Mouse (Mus musculus) urinary bladder, adult 18-20 months (tissue): Measurements from ENCODE around the gene Wdr61.
"Not testable (repeated sequence)": the region's sequence is repeated elsewhere in the genome, so short reads cannot be mapped to it uniquely, and the experiment has no call there.

ENCODE experiments used
- DNase-seq, 2 experiments: peaks; one replicate each; pipeline ENCODE4 v3.0.0; 2022; ENCODE audit warnings: low spot score in 2 of 2, mixed read lengths in 2 of 2

Gene Wdr61

DNA sequence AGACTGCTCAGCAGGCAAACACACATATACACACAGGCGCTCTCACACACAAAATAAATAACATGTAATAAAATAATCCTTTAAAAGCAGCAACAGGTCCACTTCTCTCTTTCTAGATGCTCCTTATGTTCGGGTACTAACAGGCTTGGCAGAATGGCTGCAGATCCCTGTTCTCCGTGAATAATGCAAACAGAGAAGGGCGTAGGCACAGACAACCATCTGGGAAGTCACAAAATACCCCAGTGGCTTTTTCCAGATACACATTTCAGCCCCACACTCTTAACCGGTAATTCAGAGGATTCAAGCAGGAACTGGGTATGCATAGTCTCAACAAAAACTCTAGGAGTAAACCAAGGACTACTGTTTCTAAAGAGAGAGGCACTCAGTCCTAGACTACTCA, 8.0 kb downstream of the Wdr61 start:
- no peak for DNase-seq

DNA sequence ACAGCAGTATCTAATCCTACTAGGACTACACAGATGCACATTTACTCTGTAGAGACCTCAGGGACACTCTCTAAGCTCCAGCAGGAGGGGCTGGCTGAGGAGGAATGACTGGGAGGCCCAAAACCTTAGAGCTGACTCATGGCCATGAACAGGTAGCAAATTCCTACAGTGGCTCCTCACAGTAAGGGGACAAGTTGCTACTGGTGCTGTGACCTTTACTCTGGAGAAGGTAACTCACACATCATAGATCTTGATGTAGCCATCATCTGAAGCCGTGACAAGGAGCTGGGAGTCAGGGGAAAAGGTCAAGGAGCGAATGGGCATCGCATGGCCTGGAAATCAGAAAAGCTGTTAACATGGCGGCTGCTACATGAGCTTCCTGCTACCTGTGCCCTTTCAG, 11.7 kb downstream of the Wdr61 start:
- DNase-seq = peak in 1 of 2 experiments; percentile 50

DNA sequence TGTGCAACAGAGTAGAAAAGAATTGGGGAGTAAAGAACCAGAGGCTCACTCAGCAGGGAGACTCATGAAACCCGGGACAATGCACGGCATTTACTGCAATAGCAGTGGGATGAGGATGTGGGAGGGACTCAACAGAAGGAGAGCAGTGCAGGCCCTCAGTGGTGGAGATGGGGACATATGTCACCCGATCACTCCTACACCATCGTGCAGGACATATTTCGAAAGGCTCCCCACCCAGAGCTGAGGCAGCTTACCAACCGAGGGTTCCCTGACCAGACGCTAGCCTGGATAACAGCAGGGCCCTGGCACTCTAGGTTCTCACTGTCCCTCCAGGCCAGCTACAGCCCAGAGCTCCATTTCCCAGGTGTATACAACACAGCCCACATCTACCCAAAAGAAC, 12.2 kb downstream of the Wdr61 start:
- DNase-seq = no peak

DNA sequence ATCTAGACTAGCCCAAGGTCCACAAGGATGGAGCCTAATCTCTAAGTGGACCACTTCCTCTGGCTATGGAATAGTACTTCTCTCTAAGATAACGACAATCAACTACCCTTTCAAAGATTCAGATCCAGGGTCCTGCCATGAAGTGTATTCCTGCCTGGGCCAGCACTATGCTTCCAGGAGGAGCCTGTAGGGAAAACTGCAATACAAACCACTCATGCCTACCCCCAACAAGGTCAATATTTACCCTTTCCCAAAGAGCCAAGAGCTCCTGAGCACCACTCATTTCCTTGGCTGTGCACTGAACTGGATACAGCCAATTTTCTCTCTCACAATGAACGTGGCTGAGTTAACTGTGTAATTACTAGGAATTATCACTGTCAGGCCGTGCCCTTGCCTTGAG, 16.8 kb downstream of the Wdr61 start:
- DNase-seq = no peak

DNA sequence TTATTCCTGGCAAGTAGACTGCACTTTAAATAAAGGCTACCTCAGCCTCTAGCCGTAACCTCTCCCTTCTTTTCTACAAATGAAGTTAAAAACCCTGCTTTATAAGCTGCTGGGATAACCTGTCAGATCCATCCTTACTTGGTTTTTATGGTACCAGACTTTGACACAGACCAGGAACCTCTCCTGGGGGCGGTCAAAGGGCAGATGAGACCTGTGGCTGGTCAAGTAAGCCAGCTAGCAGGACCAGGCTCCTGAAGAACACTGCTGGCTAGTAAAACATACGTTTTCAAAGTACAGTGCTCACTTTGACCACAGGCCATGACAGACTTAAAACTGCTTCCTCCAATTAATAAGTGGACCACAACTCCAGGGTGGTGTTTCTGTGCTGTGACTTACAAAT, 18.5 kb downstream of the Wdr61 start:
- no peak for DNase-seq

DNA sequence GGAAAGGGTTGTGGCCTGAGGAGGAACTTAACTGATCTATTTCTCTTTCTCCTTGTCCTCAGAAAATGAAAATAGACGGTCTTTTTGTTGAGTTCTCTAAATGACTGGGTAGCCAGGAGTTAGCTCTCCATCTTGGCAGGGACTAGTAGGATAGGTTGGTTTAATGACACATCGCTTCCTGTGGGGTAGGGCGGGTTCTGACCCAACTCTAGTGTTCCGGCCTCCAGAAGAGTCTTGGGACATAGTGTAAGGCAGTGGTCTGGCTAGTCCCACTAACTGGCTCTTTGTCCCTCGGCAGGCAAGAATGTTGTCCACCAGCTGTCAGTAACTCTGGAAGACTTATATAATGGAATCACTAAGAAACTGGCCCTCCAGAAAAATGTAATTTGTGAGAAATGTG, 26.2 kb downstream of the Wdr61 start:
- DNase-seq = no peak

DNA sequence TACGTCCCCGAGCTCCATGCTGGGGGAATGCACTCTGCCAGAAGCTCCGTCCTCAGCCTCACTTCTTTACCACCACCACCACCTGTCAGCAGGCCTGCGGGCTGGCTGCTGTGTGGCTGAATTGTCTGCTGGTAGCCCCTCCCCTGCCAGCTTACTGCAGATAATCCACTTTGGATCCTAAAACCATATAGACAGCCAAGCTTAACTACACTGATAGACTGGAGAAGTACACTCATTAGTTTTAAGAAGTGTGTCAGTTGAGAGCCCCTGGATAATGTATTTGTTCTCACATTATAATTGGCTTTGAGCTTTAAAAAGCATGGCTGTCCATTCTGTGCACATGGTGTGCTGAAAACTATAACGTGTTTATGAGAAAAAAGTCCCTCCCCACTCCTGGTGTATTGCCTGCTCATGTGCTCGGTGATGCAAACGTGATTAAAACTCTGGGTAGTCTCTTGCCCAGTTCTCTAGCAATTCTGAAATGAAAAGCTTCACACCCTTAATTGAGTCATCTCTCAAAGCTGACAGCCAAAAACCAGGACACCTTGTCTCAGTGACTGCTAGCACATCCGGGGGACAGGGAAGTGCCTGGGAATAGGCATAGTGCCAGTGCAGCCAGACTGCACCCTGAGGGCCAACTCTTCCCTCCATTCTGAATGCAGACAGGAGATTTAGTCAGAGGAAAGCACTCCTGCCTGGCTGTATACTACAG, 26.9 kb downstream of the Wdr61 start:
- DNase-seq = no peak

DNA sequence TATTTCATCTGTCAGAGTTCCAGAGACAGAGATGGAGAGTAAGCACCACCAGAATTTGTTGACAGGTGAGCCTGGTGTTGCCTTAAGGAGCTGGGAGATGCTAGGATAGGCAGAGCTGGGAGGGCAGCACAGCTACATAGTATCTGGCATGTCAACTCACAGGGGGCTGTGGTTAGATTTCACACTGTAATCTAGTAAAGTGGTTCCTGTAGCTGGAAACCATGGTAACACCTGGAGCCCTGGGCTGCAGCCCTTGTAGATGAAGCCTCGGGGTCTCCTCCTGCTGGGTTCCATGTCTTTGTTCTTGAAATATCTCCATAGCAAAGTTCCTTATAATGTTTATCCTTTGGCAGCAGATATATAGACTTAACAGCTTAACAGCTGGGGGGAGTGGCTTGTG, 28.8 kb downstream of the Wdr61 start:
- DNase-seq = no peak

DNA sequence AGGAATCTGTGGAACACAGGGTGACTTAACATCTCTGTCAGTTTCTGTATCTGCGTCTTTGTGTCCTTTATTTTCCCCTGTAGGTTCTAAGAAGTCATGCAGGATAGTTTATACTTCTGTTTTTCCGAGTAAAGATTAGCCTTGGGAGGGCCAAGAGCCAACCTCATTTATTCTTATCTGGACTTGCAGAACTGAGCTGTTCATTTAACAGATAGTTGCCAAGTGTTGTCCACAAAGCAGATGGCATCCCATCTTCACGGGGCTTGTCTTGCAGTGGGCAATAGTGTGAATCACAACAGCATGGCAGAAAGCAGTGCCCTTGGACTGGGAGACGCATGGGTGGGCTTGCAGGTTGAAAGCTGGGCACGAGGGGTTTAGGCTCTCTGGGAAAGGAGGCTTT, 30.0 kb downstream of the Wdr61 start:
- no peak for DNase-seq

DNA sequence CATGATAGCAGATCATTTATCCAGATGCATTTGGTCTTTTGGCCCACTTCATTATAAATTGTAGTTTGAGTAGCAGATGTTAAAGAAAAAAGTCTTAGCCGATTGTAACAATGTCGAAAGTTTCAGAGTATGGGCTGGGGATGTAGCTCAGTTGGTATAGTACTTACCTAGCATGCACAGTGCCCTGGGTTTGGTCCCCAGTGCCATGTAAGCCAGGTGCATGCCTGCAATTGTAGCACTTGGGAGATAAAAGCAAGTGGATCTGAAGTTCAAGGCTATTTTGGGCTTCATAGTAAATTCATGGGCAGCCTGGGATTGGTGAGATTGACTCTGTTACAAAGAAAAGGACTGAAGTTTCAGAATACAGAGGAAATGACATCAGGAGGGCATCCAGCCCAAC, 31.7 kb downstream of the Wdr61 start:
- DNase-seq = no peak

DNA sequence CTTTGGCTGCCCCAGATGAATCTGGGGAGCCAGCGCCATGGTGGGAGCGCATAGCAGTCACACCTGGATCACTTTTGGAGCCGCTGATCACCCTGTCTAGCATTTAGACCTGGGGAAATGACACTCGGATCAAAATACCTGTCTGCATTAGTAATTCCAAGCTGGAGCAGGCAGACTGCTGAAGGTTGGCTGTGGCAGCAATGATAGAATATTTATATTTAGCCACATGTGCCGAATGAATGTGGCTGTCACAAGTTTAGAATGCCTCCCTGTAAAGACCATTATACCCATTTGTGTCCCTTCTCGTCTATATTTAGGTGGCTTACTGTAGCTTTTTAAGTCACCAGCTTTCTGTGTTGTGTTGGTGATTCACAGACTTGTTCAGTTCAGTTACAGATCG, 33.6 kb downstream of the Wdr61 start:
- no peak for DNase-seq

DNA sequence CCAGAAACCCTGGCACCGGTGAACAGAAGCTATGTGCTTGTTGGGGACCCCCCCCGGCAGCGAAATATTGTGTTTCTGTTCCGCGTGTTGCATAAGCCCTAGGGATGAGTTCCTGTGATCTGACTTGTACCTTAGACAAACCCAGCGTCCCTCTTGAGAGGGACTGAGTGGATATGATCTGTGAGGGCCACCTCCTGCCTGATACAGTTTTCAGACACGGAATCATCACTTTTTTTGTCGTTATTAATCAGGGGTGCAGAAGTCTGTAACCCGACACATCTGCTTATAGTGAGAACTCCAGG, 34.2 kb downstream of the Wdr61 start:
- DNase-seq = no peak

DNA sequence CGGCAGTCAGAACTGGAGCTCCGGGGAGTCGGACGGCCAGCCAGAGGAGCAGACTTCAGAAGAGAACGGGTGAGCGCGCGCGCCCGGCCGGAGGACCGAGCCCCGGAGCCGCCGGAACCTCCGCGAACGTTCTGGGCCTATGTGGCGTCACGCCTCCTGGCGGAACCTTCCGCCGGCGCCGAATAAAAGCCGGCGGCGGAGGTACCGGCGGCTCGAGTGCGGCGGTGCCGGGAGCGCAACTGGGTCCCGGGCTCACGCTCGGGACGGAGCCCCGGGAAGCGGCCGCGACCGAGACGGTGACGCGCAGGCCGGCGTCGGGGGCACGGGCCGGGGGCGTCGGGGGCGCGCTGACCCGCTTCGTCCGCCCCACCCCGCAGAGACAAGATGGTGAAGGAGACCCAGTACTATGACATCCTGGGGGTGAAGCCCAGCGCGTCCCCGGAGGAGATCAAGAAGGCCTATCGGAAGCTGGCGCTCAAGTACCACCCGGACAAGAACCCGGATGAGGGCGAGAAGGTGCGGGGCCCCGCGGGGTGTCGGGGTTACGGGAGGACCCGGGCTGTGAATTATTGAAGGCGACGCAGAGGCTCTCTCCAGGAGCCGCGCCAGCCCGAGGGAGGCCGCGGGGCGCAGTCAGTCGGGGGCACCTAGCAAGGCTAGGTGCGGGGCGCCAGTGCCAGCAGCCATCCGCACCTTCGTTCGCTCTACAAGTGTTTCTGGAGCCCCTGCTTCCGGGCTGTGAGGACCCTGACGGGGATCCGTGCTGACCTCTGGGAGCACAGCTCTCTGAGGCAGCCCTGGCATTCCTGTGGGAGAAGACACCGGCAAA, 34.8 kb downstream of the Wdr61 start:
- DNase-seq = peak; percentile 73 to 78

DNA sequence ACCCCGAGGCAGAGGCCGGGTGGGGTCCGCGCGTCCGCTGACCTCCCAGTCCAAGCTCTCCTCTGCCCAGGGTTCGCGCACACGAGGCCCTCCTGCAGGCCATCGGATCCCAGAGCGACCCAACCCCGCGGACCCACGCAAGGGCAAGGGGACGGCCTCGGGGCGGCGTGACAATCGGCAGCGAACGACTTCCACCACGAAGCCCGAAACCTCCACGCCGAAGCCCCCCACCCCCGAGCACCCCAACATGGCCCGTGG, 35.3 kb downstream of the Wdr61 start:
- no peak for DNase-seq

DNA sequence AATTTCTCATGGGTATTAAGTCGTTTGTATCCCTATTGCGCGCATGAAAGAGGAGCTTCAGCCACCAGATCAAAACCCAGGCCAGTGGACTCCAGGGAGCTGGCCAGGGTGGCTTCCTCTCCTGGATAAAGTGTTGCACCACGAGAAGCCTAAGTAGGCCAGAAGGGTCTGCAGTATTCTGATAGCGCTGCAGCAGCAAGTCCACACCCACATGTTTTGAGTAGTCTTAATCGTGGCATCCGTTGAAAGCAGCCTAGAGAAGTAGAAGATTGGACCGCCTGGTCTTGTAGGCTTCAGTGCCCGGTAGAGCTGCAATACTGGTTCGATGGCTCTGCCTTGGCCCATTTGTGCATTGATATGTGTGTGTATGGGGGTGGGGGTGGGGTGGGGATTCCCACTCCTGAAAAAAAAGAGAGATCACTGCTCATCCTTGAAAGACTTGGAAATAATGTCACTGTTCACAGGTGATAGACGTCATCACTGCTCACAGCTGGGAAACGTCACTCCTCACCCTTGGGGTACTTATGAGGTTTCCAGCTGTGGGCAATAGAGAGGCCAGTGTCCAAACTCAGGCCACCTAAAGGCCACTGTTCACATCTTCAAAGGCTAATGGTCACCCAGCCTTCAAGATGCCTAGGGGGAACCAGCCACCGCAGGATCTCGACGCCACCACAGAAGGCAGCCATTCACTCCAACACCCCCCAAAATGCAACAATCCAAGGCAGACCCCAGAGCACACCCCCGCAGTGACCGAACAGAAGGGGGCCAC, 35.8 kb downstream of the Wdr61 start, which contains the start of gene Dnaja4:
Gene Dnaja4 (plus strand): TSS at position 556 of the 769 bp plus-strand sequence.
- no peak for DNase-seq

DNA sequence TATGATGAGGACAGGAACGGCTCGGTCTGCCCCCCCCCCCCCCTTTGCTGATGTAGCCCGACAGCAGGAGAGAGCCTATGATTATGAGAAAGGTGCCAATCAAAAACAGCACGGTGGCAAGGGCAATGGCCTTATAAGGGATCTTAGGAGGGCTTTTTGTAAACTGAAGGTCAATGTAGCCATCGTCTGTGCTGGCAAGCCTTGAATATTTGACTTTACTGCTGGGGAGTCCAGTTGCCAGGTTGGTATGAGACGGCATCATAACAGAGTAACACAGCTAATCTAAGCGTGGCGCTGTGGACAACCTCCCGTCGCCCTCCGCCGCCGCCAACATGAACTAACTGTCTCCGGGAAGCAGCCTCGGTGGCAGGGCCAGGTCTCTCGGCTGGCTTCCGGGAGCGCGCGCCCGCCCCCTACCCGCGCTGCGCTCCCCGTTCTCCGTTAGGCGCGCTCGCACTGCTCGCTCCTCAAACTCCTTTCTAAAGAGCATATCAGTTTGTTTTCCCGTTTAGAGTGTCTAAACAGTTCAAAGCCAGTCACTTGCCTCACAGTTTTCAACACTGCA, 43.0 kb downstream of the Wdr61 start:
- DNase-seq = not testable (repeated sequence)

DNA sequence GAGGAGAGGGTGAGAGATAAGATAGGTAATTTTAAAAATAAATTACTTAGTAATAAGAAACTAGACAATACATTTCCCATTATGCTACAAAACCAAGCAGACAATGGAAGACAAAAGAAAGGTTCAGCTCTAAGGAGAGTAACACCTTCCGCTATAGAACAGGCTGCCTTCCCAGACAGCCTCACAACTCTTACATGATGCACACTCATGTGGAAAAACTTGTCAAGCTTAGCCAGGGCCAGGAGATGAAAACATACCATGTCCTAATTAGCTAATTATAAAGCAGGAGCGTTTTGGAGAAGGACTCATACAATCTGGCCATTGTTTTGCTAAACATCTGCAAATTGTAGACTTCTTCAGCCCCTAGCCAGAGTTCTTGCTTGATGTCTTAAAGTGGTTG, 43.6 kb downstream of the Wdr61 start:
- not testable (repeated sequence) for DNase-seq

DNA sequence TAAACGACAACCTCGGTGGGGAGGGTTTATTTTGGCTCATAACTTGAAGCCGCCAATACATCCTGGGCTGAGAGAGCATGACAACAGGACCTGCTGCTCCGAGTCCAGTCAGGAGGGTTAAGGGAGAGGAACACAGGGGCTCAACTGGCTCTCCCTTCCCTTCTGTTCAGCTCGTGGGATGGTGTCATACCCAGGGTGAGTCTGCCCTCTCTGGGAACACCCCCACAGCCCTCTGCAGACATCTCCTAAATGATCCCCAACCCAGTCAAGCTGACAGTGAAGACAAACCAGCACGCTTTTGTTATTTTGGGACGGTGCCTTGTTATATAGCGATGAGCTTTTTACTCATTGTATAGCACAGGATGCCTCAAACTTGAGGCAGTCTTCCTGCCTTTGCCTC, 44.9 kb downstream of the Wdr61 start:
- DNase-seq = no peak

DNA sequence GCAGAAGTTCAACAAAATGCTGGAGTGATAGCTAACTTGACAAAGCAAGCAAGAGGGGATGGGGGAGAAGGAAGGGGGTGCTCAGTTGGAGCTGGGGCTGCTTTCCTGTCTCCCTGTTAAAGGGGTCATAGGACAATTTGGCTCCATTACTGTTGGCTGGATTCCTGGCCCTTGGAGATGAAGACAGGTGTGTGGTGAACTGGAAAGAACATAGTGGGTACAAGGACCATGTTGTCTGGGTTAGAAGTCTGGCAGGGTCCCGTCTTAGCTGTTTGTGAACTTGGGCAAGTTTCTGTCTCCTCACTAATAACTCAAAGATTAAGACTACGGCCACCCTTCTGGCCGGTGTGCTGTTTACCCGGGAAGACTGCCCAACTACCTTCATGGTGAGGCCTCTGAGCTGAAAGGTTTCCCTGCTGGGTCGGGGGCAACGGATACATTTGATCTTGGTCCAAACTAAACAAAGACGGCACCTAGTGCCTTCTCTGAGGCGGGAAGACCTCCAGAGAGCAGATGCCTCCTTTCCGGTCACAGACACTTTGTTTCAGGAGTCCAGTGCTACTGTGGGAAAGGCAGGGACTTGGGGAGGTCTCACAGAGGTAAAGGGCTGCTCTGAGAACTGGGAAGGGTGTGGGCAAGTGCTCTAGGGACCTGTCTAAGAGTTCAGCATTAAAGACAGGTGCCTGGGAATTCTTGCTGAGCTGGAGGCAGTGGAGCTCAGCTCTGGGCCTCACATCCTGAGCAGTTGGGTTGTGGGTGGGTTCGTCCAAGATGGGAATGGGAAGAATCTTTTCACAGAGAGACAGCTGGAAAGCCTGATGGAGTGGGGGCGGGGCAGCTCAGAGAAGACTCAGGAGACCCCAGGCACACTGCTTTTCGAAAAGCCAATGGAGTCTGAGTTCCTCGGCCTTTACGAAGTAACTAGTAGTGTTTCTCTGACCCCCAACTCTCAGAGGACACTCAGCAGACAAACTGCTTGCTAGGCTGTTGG, 46.8 kb downstream of the Wdr61 start:
- no peak for DNase-seq

DNA sequence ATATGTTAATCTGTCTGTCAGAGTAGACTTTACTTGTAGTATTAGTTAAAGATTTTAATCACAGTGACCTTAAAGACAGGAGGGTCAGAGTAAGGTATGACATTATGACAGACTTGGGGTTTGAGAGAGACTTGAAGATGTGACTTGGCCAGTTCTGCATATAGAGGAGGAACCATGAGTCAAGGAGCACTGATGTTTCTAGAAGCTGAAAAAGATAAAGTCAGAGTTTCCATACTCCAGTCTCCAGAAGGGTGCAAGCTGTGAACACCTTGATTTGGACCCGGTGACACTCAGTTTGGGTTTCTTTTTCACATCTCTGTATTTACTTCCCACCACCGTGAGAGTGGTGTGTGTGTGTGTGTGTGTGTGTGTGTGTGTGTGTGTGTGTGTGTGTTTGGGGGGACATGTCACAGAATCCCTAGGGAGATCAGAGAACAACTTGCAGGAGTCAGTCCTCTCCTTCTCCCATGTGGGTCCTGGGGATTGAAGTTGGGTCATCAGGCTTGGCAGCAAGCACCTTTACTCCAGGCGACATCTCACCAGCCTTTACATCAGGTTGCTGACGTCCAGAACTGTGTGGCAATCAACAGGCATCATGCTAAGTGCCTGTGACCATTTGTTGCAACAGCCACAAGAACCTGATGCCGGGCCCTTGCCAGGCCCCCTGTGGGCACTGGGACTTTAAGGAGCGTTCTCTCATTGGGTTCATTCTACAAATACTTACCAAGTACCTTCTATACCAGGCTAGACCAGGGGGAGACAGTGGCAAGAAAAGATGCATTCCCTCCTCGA, 50.3 kb downstream of the Wdr61 start:
- DNase-seq = no peak

DNA sequence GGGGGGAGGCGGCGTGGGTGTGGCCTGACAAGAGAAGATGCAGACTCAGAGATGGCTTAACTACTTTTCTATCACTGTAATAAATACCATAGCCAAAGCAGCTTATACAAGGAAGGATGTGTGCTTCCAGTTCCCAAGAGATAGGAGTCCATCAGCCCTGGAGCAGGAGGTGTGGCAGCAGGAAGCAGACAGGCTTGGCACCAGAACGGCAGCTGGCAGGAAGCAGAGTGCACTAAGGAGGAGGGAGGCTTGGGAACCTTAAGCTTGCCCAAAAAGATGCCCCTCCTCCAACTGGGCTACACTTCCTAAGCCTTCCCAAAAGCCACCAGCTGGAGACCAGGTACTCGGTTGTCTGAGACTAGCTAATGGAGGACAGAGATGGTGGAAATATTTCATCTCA, 51.5 kb downstream of the Wdr61 start:
- DNase-seq = no peak
